Mouse (Mus musculus) adrenal gland, postnatal 36 days (tissue): ENCODE results near the gene Zfp950. TPM values are rescaled to one million over a fixed set of nuclear protein-coding genes. Genes with fewer than 3 reads are reported as not detected.
A peak's percentile ranks its signal among the peaks of the same experiment; 100 is the strongest.
"Not testable (repeated sequence)": the region's sequence is repeated elsewhere in the genome, so short reads cannot be mapped to it uniquely, and the experiment has no call there.

Source experiments
- DNase-seq, 2 experiments: peaks; one replicate each; pipeline ENCODE4 v3.0.0; 2021; ENCODE audit warnings: mixed read lengths in 1 of 2
- long read RNA-seq, 2 experiments: library from polyadenylated mRNA; stranded (forward); transcript quantifications; one replicate each; pipeline ENCODE4 v2.0.0; 2021; ENCODE audit warnings: borderline sequencing depth in 2 of 2
- total RNA-seq, 2 experiments: library from RNA; stranded (reverse); gene quantifications; 2 replicates each; pipeline ENCODE4 v1.2.3; 2021

Gene Zfp950
- 10 to 100 TPM; 40.2 to 41.2 TPM for total RNA-seq
- long read RNA-seq, experiment 1, full-length matches to known transcripts: 15 of 22 reads
- long read RNA-seq, experiment 1, partial matches to known transcripts: 1 of 22 reads
- long read RNA-seq, experiment 1, other reads (novel, unspliced or antisense): 6 of 22 reads
- long read RNA-seq, experiment 2, full-length matches to known transcripts: 7 of 10 reads
- long read RNA-seq, experiment 2, partial matches to known transcripts: 0 of 10 reads
- long read RNA-seq, experiment 2, other reads (novel, unspliced or antisense): 3 of 10 reads

- DNase-seq: peak; percentile 86
Observed at GRCm38 (mm10) chr19:61140342-61141206, at the start of gene Zfp950. Gene Zfp950 (minus strand): TSS chr19:61140840.

GRCm38 (mm10) chr19:61183590-61183989 is 43.0 kb upstream of the Zfp950 start, which contains the start of gene Gm6020:
Gene Gm6020 (plus strand): TSS chr19:61183890.
- DNase-seq: not testable (repeated sequence)

- DNase-seq: no peak
Observed at GRCm38 (mm10) chr19:61175756-61176324, 35.2 kb upstream of the Zfp950 start, which contains the start of gene Gm7102. Gene Gm7102 (minus strand): TSS chr19:61176309.

- DNase-seq: peak; percentile 13 to 23
Observed at GRCm38 (mm10) chr19:61151701-61152420, 11.2 kb upstream of the Zfp950 start.

- peak; percentile 40 to 44 for DNase-seq
Observed at GRCm38 (mm10) chr19:61151372-61151700, 10.7 kb upstream of the Zfp950 start.

- no peak for DNase-seq
Observed at GRCm38 (mm10) chr19:61141299-61141698, 659 bp upstream of the Zfp950 start.

- DNase-seq: peak in 1 of 2 experiments; percentile 12
Observed at GRCm38 (mm10) chr19:61138655-61139054, 2.0 kb downstream of the Zfp950 start.

GRCm38 (mm10) chr19:61131096-61131495 is 9.5 kb downstream of the Zfp950 start:
- DNase-seq: no peak

GRCm38 (mm10) chr19:61110184-61110583 is 30.5 kb downstream of the Zfp950 start:
- DNase-seq: no peak

- DNase-seq: no peak
Observed at GRCm38 (mm10) chr19:61097764-61098163, 42.9 kb downstream of the Zfp950 start.

GRCm38 (mm10) chr19:61096776-61097175 is 43.9 kb downstream of the Zfp950 start:
- DNase-seq: peak; percentile 19 to 20

- DNase-seq: no peak
Observed at GRCm38 (mm10) chr19:61090541-61090940, 50.1 kb downstream of the Zfp950 start.

- no peak for DNase-seq
Observed at GRCm38 (mm10) chr19:61089001-61089400, 51.6 kb downstream of the Zfp950 start.

GRCm38 (mm10) chr19:61087781-61088180 is 52.9 kb downstream of the Zfp950 start:
- peak; percentile 30 to 48 for DNase-seq

- DNase-seq: no peak
Observed at GRCm38 (mm10) chr19:61085217-61085616, 55.4 kb downstream of the Zfp950 start.

- peak; percentile 90 to 91 for DNase-seq
Observed at GRCm38 (mm10) chr19:61084149-61084940, 56.3 kb downstream of the Zfp950 start.

- no peak for DNase-seq
Observed at GRCm38 (mm10) chr19:61083006-61083405, 57.6 kb downstream of the Zfp950 start.

- DNase-seq: no peak
Observed at GRCm38 (mm10) chr19:61080251-61080749, 60.3 kb downstream of the Zfp950 start.

- DNase-seq: no peak
Observed at GRCm38 (mm10) chr19:61078622-61079021, 62.0 kb downstream of the Zfp950 start.

- no peak for DNase-seq
Observed at GRCm38 (mm10) chr19:61065011-61065410, 75.6 kb downstream of the Zfp950 start.

- DNase-seq: peak; percentile 15 to 32
Observed at GRCm38 (mm10) chr19:61064386-61064785, 76.3 kb downstream of the Zfp950 start.
